Mouse (Mus musculus) B cell, adult 2 months (primary cell): ENCODE data around the gene Gm9945.

Source experiments
- DNase-seq, 2 experiments: peaks; one replicate each; pipeline ENCODE4 v3.0.0; 2022

The Gm9945 gene

GRCm38 (mm10) chr11:53479783-53480301 is at the start of gene Gm9945, which contains the start of gene Sowaha:
Gm9945 (plus strand) TSS chr11:53480166.
Sowaha (minus strand) TSS chr11:53480274.
- DNase-seq: peak in 1 of 2 experiments; percentile 22

DNA sequence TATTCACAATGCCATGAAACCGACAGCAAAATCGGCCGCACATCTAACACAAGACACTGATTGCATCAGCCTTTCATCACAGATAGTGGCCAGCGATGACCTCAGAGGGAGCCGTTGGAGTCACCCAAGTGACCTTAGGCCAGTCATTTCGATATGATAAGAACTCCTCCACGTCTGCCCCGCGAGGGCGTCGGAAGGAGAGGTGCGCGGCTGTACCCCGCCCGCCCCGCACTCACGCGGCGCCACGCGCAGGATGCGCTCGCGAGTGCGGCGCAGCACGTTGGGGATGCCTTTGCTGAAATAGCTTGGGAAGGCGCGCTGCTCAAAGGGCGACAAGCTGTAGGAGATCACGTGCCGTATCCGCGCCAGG is 49.7 kb upstream of the Gm9945 start:
- no peak for DNase-seq

GRCm38 (mm10) chr11:53430670-53431346 is 49.2 kb upstream of the Gm9945 start, which contains the start of the genes Uqcrq and Gdf9:
Uqcrq (minus strand) TSS chr11:53430831.
Gdf9 (plus strand) TSS chr11:53431023.
- DNase-seq: peak; percentile 99 to 100

GRCm38 (mm10) chr11:53431347-53432056 is 48.5 kb upstream of the Gm9945 start:
- DNase-seq: no peak

GRCm38 (mm10) chr11:53433057-53433456 is 46.9 kb upstream of the Gm9945 start:
- no peak for DNase-seq

- DNase-seq: no peak
Measured at GRCm38 (mm10) chr11:53435504-53435903, 44.5 kb upstream of the Gm9945 start.

DNA sequence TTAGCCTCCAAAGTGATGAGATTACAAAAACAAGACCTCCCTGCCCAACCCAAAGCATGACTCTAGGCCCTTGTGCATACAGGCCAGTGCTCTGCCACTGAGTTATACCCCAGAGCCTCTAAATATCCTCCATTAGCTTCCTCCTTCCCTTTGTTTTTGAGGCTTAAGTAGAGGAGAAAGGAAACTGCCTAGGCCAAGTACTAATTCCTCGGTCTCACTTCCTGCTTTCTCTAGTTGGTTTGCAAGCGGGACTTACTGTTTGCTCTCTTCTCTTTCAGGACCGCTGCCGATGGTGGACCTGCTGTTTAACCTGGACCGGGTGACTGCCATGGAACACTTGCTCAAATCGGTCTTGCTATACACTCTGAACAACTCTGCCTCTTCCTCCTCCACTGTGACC is 43.6 kb upstream of the Gm9945 start:
- no peak for DNase-seq

DNA sequence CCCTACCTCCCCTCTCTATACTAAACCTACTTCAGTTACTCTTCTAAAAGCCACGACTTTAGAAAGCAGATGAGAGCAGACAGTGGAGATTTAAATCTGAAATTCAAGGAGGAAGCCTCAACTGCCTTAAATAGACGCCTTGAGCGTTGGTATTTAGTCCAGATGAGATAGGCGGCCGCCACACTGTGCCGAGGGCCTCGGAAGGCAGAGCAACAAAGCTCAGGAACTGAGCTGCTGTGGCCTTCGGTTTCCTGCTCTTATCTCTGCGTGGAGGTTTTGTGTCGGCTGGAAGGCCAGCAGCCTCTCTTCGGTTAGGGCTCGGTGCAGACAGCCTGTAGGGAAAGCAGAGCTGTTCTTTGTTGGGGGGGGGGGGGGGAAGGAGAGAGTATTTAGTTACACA is 38.0 kb upstream of the Gm9945 start:
- no peak for DNase-seq

- DNase-seq: peak; percentile 42 to 54
Measured at GRCm38 (mm10) chr11:53443861-53444260, 36.1 kb upstream of the Gm9945 start.

- no peak for DNase-seq
Measured at GRCm38 (mm10) chr11:53445562-53445961, 34.4 kb upstream of the Gm9945 start.

DNA sequence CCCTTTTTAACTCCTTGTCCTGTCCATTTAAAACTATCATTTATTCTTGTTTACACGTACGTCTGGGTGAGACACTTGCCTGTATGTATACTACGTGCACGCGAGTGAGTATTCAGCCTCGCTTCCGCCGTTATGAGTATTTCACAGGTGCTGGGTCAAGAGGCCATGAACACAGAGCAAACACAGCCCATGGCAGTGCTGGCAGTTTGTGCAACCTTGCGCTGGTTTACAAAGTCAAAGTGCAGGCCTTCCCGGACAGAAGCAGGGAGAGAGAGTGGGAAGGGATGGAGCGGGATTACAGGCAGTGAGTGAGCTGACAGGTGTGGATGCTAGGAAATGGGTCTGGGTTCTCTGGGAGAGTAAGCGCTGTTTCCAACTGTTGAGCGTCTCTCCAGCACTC is 33.8 kb upstream of the Gm9945 start:
- DNase-seq: no peak

GRCm38 (mm10) chr11:53447996-53448395 is 32.0 kb upstream of the Gm9945 start:
- no peak for DNase-seq

GRCm38 (mm10) chr11:53448529-53448928 is 31.4 kb upstream of the Gm9945 start:
- no peak for DNase-seq

- no peak for DNase-seq
Measured at GRCm38 (mm10) chr11:53450070-53450705, 29.8 kb upstream of the Gm9945 start.

- DNase-seq: no peak
Measured at GRCm38 (mm10) chr11:53451361-53451760, 28.6 kb upstream of the Gm9945 start.

DNA sequence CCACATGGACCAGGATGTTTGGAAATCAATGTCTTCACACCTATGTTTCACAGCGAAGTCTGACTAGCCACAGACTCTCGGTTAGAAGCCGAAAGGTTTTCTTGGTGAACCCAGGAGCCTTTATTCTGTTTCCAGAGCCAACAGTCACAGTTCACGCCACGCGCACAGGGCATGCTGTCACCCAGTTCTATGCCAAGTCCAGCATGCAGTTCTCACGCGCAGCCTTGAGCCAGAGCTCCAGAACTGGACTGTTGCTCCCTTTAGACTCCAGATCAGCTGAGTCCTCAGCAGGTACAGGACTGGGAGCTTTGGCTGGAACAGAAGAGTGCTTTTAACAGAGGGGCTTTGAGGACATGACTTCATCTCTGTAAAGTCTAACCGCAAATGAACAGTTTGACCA is 27.6 kb upstream of the Gm9945 start:
- no peak for DNase-seq

DNA sequence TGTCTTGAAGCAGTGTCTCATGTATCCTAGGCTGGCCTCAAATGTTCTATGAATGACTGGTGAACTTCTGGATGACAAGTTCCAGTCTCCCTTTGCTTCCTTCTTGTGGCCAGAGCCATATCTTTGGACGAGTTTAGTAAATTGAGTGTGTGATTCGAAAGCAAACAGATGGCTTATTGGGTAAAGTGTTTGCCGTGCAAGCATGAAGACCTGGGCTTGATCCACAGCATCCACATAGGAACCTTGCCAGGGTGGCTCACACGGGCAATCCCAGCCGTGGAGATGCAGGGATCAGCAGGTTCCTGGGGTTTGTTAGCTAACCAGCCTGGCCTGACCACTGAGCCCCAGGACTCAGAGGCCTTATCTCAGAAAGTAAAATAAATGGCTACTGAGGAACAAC is 26.9 kb upstream of the Gm9945 start:
- no peak for DNase-seq

GRCm38 (mm10) chr11:53456474-53457371 is 23.2 kb upstream of the Gm9945 start, which contains the start of the genes Gm10447 and Shroom1:
Gm10447 (minus strand) TSS chr11:53457110.
Shroom1 (plus strand) TSS chr11:53457205.
- DNase-seq: no peak

DNA sequence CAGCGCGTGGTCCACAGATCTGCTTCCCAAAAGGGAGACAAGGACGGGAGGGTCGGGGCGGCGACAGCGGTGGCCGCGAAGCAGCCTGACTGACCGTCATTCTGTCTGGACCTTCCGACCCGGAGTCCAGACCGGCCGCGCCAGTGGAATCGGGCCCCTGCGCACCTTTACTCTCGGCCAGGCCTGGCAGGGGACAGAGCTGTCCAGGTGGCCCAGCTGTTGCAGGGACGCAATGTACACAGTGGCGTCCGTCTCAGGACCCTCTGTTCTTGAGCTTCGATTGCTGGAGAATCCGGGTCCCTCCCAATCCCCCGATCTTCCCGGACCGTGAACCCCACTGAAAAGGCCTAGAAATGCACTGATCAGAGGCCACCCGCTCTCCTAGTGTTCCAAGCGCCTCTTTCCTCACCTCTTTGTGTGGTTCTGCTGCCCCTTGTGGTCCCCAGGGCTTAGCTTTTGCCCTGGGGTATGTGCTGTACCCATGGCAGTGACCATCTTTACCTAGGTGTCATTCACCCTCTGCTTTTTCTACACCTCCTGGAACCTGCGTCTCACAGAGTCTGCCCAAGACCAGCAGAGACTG is 22.5 kb upstream of the Gm9945 start:
- peak in 1 of 2 experiments; percentile 13 for DNase-seq

DNA sequence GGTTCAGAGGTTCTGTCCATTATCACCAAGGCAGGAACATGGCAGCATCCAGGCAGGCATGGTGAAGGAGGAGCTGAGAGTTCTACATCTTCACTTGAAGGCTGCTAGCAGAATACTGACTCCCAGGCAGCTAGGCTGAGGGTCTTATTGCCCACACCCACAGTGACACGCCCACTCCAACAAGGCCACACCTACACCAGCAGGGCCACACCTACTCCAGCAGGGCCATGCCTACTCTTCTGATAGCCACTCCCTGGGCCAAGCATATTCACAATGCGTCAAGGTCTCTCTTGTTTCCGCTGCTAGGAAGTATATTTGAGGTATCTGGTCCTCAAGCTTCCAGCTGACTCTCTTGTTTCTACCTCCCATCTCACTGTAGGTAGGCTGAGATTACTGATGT is 21.0 kb upstream of the Gm9945 start:
- DNase-seq: no peak

- DNase-seq: no peak
Measured at GRCm38 (mm10) chr11:53460192-53460591, 19.8 kb upstream of the Gm9945 start.

DNA sequence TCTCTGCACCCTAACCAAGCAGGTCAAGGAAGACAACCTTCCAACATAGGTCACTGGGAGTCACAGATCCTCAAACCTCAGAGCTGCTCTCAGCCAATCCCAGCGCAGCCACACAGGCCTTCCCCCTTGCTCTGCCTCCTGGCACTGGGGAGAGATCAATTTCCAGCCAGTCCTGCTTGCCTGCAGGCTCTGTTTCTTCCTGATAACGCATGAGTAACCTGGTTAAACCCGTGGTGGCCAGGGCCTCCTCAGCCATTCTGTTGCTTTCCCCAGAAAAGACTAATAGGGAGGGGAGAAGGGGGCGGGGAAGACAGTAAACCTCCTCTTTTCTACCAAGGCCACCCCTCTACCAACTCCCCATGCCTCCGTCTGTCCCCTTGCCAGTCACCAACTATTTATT is 18.2 kb upstream of the Gm9945 start:
- DNase-seq: no peak
